Mouse (Mus musculus) neural tube, embryonic 12.5 days (tissue): Measurements from ENCODE around the gene Cdh23. TPM values are rescaled to one million over a fixed set of nuclear protein-coding genes. Genes with fewer than 3 reads are reported as not detected.

Experiments
- ATAC-seq: fragments of 200-750 bp; cut with Nextera tagmentation; 2 replicates; pipeline ENCODE4 v1.8.0; 2017; ENCODE audit warnings: low read depth, mild to moderate bottlenecking, moderate TSS enrichment, moderate library complexity; ENCODE audit not compliant: low FRiP score
- H3K27ac ChIP-seq: fragments of 300-500 bp; sonication (generic); 2 replicates; pipeline ENCODE4 v1.5.1; 2016
- H3K27me3 ChIP-seq: fragments of 300-500 bp; sonication (generic); replicated peaks from 2 replicates; pipeline ENCODE4 v1.6.1; 2016; ENCODE audit warnings: mild to moderate bottlenecking
- H3K36me3 ChIP-seq: fragments of 300-500 bp; sonication (generic); 2 replicates; pipeline ENCODE4 v1.6.1; 2016; ENCODE audit warnings: mild to moderate bottlenecking
- H3K4me1 ChIP-seq: fragments of 300-500 bp; sonication (generic); 2 replicates; pipeline ENCODE4 v1.6.1; 2016
- H3K4me2 ChIP-seq: fragments of 300-500 bp; sonication (generic); replicated peaks from 2 replicates; pipeline ENCODE4 v1.6.1; 2016; ENCODE audit warnings: mild to moderate bottlenecking
- H3K4me3 ChIP-seq: fragments of 300-500 bp; sonication (generic); 2 replicates; pipeline ENCODE4 v1.5.1; 2016
- H3K9ac ChIP-seq: fragments of 300-500 bp; sonication (generic); 2 replicates; pipeline ENCODE4 v1.6.1; 2016; ENCODE audit warnings: mild to moderate bottlenecking
- H3K9me3 ChIP-seq: fragments of 300-500 bp; sonication (generic); 2 replicates; pipeline ENCODE4 v1.6.1; 2016; ENCODE audit warnings: mild to moderate bottlenecking
- WGBS: fragments of 180-500 bp; shearing (Covaris S2); methylation state at CpG from one replicate; pipeline ENCODE4 v1.1.7; 2016; 5-methylcytosine and 5-hydroxymethylcytosine counted together
- polyA plus RNA-seq: library from polyadenylated mRNA; unstranded; fragments of >200 nt; fragmentation: Nextera tagmentation; extraction: Ambion mirVana; gene quantifications from 2 replicates; pipeline ENCODE4 v1.2.1, GENCODE M21; 2016

The Cdh23 gene
- polyA plus RNA-seq, 1 experiment from 2014 or later = 1.0 TPM

GRCm38 (mm10) chr10:60362310-60362628 lies 334.0 kb downstream of the Cdh23 start:
- H3K9me3 ChIP-seq = no peaks in the 10 kb centered on the region
- 21% methylated on average over 2 of the region's 2 CpGs for WGBS
- H3K27me3 ChIP-seq = 0 out of 2 replicates have a peak, but pooled peaks cover 5% of the 10 kb centered on the region
- ATAC-seq = no peak
- no peak overlapping the region for H3K4me3 ChIP-seq
- no peak overlapping the region for H3K9ac ChIP-seq
- no peaks in the 10 kb centered on the region for H3K36me3 ChIP-seq
- H3K4me1 ChIP-seq = peaks cover 10% of the 10 kb centered on the region
- H3K27ac ChIP-seq = no peak overlapping the region
- no peak overlapping the region for H3K4me2 ChIP-seq

GRCm38 (mm10) chr10:60361615-60362309 lies 334.5 kb downstream of the Cdh23 start:
- no peak overlapping the region for H3K4me3 ChIP-seq
- no peaks in the 10 kb centered on the region for H3K9me3 ChIP-seq
- peaks cover 10% of the 10 kb centered on the region for H3K4me1 ChIP-seq
- WGBS = 36% methylated on average over 12 of the region's 12 CpGs
- 0 out of 2 replicates have a peak, but pooled peaks cover 5% of the 10 kb centered on the region for H3K27me3 ChIP-seq
- H3K27ac ChIP-seq = no peak overlapping the region
- no peak overlapping the region for H3K4me2 ChIP-seq
- no peak overlapping the region for H3K9ac ChIP-seq
- ATAC-seq = no peak
- H3K36me3 ChIP-seq = no peaks in the 10 kb centered on the region

- no peak overlapping the region for H3K4me2 ChIP-seq
- H3K4me1 ChIP-seq = peaks cover 11% of the 10 kb centered on the region
- no peaks in the 10 kb centered on the region for H3K36me3 ChIP-seq
- H3K27ac ChIP-seq = no peak overlapping the region
- H3K4me3 ChIP-seq = no peak overlapping the region
- H3K9me3 ChIP-seq = no peaks in the 10 kb centered on the region
- H3K9ac ChIP-seq = no peak overlapping the region
- no peak for ATAC-seq
- 0 out of 2 replicates have a peak, but pooled peaks cover 5% of the 10 kb centered on the region for H3K27me3 ChIP-seq
- WGBS = 51% methylated on average over 4 of the region's 4 CpGs
Observed at GRCm38 (mm10) chr10:60358776-60359175, 337.5 kb downstream of the Cdh23 start.

GRCm38 (mm10) chr10:60357901-60358300 lies 338.4 kb downstream of the Cdh23 start:
- no peak overlapping the region for H3K27ac ChIP-seq
- H3K4me3 ChIP-seq = no peak overlapping the region
- no peak for ATAC-seq
- H3K36me3 ChIP-seq = no peaks in the 10 kb centered on the region
- H3K9ac ChIP-seq = no peak overlapping the region
- no peaks in the 10 kb centered on the region for H3K9me3 ChIP-seq
- WGBS = 94% methylated on average over 14 of the region's 14 CpGs
- no peak overlapping the region for H3K4me2 ChIP-seq
- peaks cover 19% of the 10 kb centered on the region for H3K4me1 ChIP-seq
- 0 out of 2 replicates have a peak, but pooled peaks cover 5% of the 10 kb centered on the region for H3K27me3 ChIP-seq

GRCm38 (mm10) chr10:60357441-60357840 lies 338.8 kb downstream of the Cdh23 start:
- Histone ChIP-seq H3K4me3 (no peak overlapping the region), H3K27ac (no peak overlapping the region), H3K9ac (no peak overlapping the region), H3K27me3 (0 out of 2 replicates have a peak, but pooled peaks cover 5% of the 10 kb centered on the region), H3K4me2 (no peak overlapping the region), H3K4me1 (peaks cover 21% of the 10 kb centered on the region), H3K9me3 (no peaks in the 10 kb centered on the region), H3K36me3 (no peaks in the 10 kb centered on the region)
- ATAC-seq = no peak
- 86% methylated on average over 4 of the region's 4 CpGs for WGBS

- Histone ChIP-seq H3K4me3 (no peak overlapping the region), H3K36me3 (no peaks in the 10 kb centered on the region), H3K9ac (no peak overlapping the region), H3K9me3 (no peaks in the 10 kb centered on the region), H3K4me1 (peaks cover 29% of the 10 kb centered on the region), H3K4me2 (no peak overlapping the region), H3K27me3 (no peaks in the 10 kb centered on the region), H3K27ac (no peak overlapping the region)
- 77% methylated on average over 11 of the region's 11 CpGs for WGBS
- ATAC-seq = no peak
Observed at GRCm38 (mm10) chr10:60354881-60355677, 341.2 kb downstream of the Cdh23 start.

GRCm38 (mm10) chr10:60354003-60354325 lies 342.3 kb downstream of the Cdh23 start:
- peaks cover 30% of the 10 kb centered on the region for H3K4me1 ChIP-seq

GRCm38 (mm10) chr10:60353241-60354002 lies 342.9 kb downstream of the Cdh23 start:
- Histone ChIP-seq H3K9me3 (no peaks in the 10 kb centered on the region), H3K27ac (no peak overlapping the region)
- WGBS = 56% methylated on average over 5 of the region's 5 CpGs

More at GRCm38 (mm10) chr10:60354003-60354325, 342.3 kb downstream of the Cdh23 start:
- ATAC-seq = no peak
- H3K36me3 ChIP-seq = no peaks in the 10 kb centered on the region
- no peak overlapping the region for H3K4me3 ChIP-seq
- H3K9ac ChIP-seq = no peak overlapping the region
- H3K27me3 ChIP-seq = no peaks in the 10 kb centered on the region
- H3K9me3 ChIP-seq = no peaks in the 10 kb centered on the region
- 92% methylated on average over 4 of the region's 4 CpGs for WGBS
- H3K4me2 ChIP-seq = no peak overlapping the region
- no peak overlapping the region for H3K27ac ChIP-seq

GRCm38 (mm10) chr10:60351761-60352455 lies 344.4 kb downstream of the Cdh23 start:
- Histone ChIP-seq H3K27me3 (peaks cover 10% of the 10 kb centered on the region), H3K4me1 (peaks cover 39% of the 10 kb centered on the region), H3K36me3 (no peaks in the 10 kb centered on the region), H3K4me3 (no peak overlapping the region), H3K27ac (peak overlapping the region; percentile 27; the same call in 1 of the 2 replicates), H3K9me3 (no peaks in the 10 kb centered on the region), H3K4me2 (peak overlapping the region; percentile 12; the same call in 1 of the 2 replicates), H3K9ac (no peak overlapping the region)
- peak; percentile 65 for ATAC-seq
- WGBS = 22% methylated on average over 7 of the region's 7 CpGs

More at GRCm38 (mm10) chr10:60353241-60354002, 342.9 kb downstream of the Cdh23 start:
- Histone ChIP-seq H3K4me1 (peaks cover 30% of the 10 kb centered on the region), H3K4me3 (no peak overlapping the region), H3K9ac (no peak overlapping the region), H3K36me3 (no peaks in the 10 kb centered on the region), H3K27me3 (0 out of 2 replicates have a peak, but pooled peaks cover 1% of the 10 kb centered on the region), H3K4me2 (no peak overlapping the region)
- no peak for ATAC-seq

- ATAC-seq = 0 out of 2 replicates have a peak, but pooled peaks have one; percentile 13
- Histone ChIP-seq H3K27me3 (peaks cover 13% of the 10 kb centered on the region), H3K4me2 (peak overlapping the region; percentile 12; the same call in 1 of the 2 replicates), H3K4me1 (peaks cover 46% of the 10 kb centered on the region), H3K27ac (peak overlapping the region; percentile 27; the same call in 1 of the 2 replicates), H3K9me3 (no peaks in the 10 kb centered on the region), H3K9ac (no peak overlapping the region), H3K4me3 (no peak overlapping the region), H3K36me3 (no peaks in the 10 kb centered on the region)
- WGBS = 13% methylated on average over 3 of the region's 3 CpGs
Observed at GRCm38 (mm10) chr10:60351248-60351647, 345.0 kb downstream of the Cdh23 start.

GRCm38 (mm10) chr10:60350805-60351167 lies 345.5 kb downstream of the Cdh23 start:
- Histone ChIP-seq H3K27me3 (peaks cover 13% of the 10 kb centered on the region), H3K27ac (0 out of 2 replicates have a peak overlapping the region, but pooled peaks have one; percentile 27), H3K4me3 (no peak overlapping the region), H3K4me1 (peaks cover 47% of the 10 kb centered on the region), H3K9ac (no peak overlapping the region), H3K4me2 (peak overlapping the region; percentile 12; the same call in 1 of the 2 replicates), H3K9me3 (no peaks in the 10 kb centered on the region), H3K36me3 (no peaks in the 10 kb centered on the region)
- ATAC-seq = 0 out of 2 replicates have a peak, but pooled peaks have one; percentile 11
- WGBS = 56% methylated on average over 3 of the region's 3 CpGs
